Mouse (Mus musculus) embryonic facial prominence, embryonic 14.5 days (tissue): Measurements from ENCODE around the gene Gm36864. TPM values are rescaled to one million over a fixed set of nuclear protein-coding genes. Genes with fewer than 3 reads are reported as not detected.
"Not testable (repeated sequence)": the region's sequence is repeated elsewhere in the genome, so short reads cannot be mapped to it uniquely, and the experiment has no call there.

Source experiments
- ATAC-seq: fragments of 200-750 bp; cut with Nextera tagmentation; 2 replicates; pipeline ENCODE4 v1.8.0; 2017; ENCODE audit warnings: low read depth, moderate number of reproducible peaks, moderate TSS enrichment
- DNase-seq: peaks from one replicate; pipeline ENCODE4 v3.0.0-alpha.2; 2015; ENCODE audit warnings: low spot score
- H3K27ac ChIP-seq: fragments of 300-500 bp; sonication (generic); replicated peaks from 2 replicates; pipeline ENCODE4 v1.5.1; 2014; ENCODE audit warnings: low read depth, mild to moderate bottlenecking, low read length, moderate library complexity
- H3K27me3 ChIP-seq: fragments of 300-500 bp; sonication (generic); replicated peaks from 2 replicates; pipeline ENCODE4 v1.6.1; 2014; ENCODE audit warnings: low read length; ENCODE audit not compliant: control insufficient read depth, insufficient read depth
- H3K36me3 ChIP-seq: fragments of 300-500 bp; sonication (generic); 2 replicates; pipeline ENCODE4 v1.6.1; 2014; ENCODE audit warnings: low read length, mixed read lengths; ENCODE audit not compliant: control insufficient read depth, insufficient read depth
- H3K4me1 ChIP-seq: fragments of 300-500 bp; sonication (generic); 2 replicates; pipeline ENCODE4 v1.6.1; 2014; ENCODE audit warnings: antibody characterized with exemption, low read length; ENCODE audit not compliant: control insufficient read depth, insufficient read depth
- H3K4me2 ChIP-seq: fragments of 300-500 bp; sonication (generic); 2 replicates; pipeline ENCODE4 v1.6.1; 2014; ENCODE audit warnings: low read depth, mild to moderate bottlenecking, low read length, moderate library complexity, mixed read lengths
- H3K4me3 ChIP-seq: fragments of 300-500 bp; sonication (generic); 2 replicates; pipeline ENCODE4 v1.5.1; 2014; ENCODE audit warnings: low read depth, mild to moderate bottlenecking, low read length
- H3K9ac ChIP-seq: fragments of 300-500 bp; sonication (generic); 2 replicates; pipeline ENCODE4 v1.6.1; 2014; ENCODE audit warnings: low read depth, mild to moderate bottlenecking, low read length, moderate library complexity, mixed read lengths
- H3K9me3 ChIP-seq: fragments of 300-500 bp; sonication (generic); 2 replicates; pipeline ENCODE4 v1.6.1; 2016; ENCODE audit warnings: low read length; ENCODE audit not compliant: control insufficient read depth
- WGBS: fragments of 180-500 bp; shearing (Covaris S2); extraction: QIAGEN DNeasy Blood & Tissue Kit; methylation state at CpG from one replicate; pipeline ENCODE4 v1.1.7; 2014; 5-methylcytosine and 5-hydroxymethylcytosine counted together
- polyA plus RNA-seq: library from polyadenylated mRNA; unstranded; fragments of >200 nt; fragmentation: Nextera tagmentation; extraction: Ambion mirVana; gene quantifications from 2 replicates; pipeline ENCODE4 v1.2.1, GENCODE M21; 2014

Gene Gm36864
- polyA plus RNA-seq: not detected in 2 replicates

DNA sequence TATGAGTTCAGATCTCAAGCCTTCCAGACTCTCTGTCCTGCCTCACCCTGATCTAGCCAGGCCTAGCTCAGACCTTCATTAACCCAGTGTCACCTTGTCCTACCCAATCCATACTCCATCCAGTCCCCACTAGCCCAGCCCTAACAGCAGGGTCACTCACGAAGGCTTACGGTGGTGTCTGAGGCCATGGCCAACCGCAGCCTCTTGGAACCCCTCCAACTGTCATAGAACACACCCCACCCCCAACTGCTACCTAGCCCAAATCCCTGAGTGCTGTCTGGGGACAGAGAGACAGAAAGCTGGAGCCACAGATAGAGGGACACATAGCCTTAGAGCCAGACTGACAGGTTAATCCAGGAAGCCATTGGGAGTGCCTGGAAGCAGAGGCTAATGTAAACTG, at the start of gene Gm36864:
Gene Gm36864 (plus strand): TSS at position 269 of the 400 bp plus-strand sequence.
- H3K4me1 ChIP-seq: no peaks in the 10 kb centered on the region
- H3K9me3 ChIP-seq: no peaks in the 10 kb centered on the region
- DNase-seq (no peak), ATAC-seq (no peak)
- no peak within 1 kb of the TSS for H3K9ac ChIP-seq
- H3K27ac ChIP-seq: no peak within 1 kb of the TSS
- H3K4me3 ChIP-seq: no peak within 1 kb of the TSS
- no peaks in the 10 kb centered on the region for H3K27me3 ChIP-seq
- no peaks in the 10 kb centered on the region for H3K36me3 ChIP-seq
- H3K4me2 ChIP-seq: no peak within 1 kb of the TSS
- 74% methylated on average over 3 of the region's 3 CpGs for WGBS

DNA sequence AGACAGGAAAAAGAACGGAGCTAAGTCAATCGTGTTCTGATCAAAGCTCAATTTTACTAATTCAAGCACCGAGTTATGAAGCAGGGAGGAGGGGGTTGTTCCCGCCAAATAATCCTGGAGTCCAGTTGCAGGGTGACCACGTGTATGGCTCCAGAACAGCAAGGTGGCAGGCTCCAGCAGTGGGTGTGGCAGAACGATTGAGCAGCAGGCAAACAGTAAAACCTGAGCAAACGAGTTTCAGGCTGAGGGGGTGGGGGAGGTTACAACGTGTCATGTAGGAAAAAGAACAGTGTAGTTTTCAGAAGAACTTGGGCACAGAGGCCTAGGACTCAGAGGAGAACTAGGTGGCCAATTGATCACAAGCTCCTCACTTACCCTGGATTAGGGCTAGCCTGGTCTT, 49.5 kb upstream of the Gm36864 start:
- not testable (repeated sequence) for H3K27ac ChIP-seq, H3K36me3 ChIP-seq, DNase-seq, H3K9me3 ChIP-seq, ATAC-seq, H3K27me3 ChIP-seq, H3K4me1 ChIP-seq, H3K9ac ChIP-seq, H3K4me2 ChIP-seq, H3K4me3 ChIP-seq
- WGBS: 59% methylated on average over 8 of the region's 8 CpGs

DNA sequence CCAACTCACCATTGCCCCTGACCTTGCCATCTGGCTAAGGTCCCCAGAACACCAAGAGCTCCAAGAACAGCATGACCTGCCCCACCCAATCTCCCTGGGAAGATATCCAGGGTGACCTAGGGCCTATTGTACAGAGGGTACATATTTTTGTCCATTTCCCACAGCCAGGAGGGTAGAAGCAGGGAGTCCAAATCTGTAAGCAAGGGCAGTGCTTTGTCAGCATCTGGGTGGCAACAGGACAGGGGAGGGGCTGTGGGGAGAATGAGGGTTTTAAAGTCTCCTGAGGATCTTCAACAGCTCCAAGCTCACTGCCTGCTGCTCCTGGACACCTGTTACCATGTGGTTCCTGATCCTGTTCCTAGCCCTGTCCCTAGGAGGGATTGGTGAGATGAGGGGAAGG, 48.0 kb upstream of the Gm36864 start, which contains the start of gene Klk1b24:
Gene Klk1b24 (plus strand): TSS at position 301 of the 400 bp plus-strand sequence.
- H3K27ac ChIP-seq, H3K27me3 ChIP-seq, H3K4me1 ChIP-seq, H3K4me3 ChIP-seq, H3K4me2 ChIP-seq, H3K9me3 ChIP-seq, H3K36me3 ChIP-seq, DNase-seq, H3K9ac ChIP-seq, ATAC-seq: not testable (repeated sequence)

DNA sequence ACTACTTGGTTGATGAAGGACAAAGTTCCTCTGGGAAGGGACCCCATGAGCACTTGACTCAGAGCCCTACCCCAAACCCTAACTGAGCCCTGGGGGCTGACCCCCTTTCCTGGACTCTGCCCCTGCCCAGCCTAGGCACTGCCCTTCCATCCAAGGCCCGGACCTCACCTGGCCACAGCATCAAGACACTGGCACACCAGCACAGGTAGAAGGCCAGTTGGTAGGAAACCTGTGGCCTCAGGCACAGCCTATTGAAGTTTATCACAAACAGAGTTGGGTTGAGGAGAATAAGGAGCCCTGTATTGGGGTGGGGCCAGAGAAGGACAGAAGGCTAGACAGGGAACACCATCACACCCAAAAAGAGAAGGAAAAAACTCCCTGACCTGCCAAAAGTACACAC, 42.5 kb upstream of the Gm36864 start:
- not testable (repeated sequence) for H3K9ac ChIP-seq, H3K4me1 ChIP-seq, H3K4me3 ChIP-seq, ATAC-seq, H3K27ac ChIP-seq, H3K36me3 ChIP-seq, H3K27me3 ChIP-seq, DNase-seq, H3K4me2 ChIP-seq, H3K9me3 ChIP-seq
- WGBS: 75% methylated on average over 1 of the region's 1 CpGs

DNA sequence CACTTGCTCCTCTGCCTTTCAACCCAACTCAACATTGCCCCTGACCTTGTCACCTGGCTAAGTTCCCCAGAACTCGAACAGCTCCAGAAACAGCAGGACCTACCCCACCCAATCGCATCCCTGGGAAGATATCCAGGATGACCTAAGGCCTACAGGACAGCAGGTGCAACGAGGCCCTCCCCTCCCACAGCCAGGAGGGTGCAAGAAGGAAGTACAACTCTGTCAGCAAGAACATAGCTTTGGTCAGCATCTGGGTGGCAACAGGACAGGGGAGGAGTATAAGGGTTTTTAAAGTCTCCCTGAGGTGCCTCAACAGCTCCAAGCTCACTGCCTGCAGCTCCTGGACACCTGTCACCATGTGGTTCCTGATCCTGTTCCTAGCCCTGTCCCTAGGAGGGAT, 38.1 kb upstream of the Gm36864 start, which contains the start of gene Klk1b3:
Gene Klk1b3 (plus strand): TSS at position 301 of the 400 bp plus-strand sequence.
- H3K36me3 ChIP-seq: no peaks in the 10 kb centered on the region
- no peak within 1 kb of the TSS for H3K4me2 ChIP-seq
- no peaks in the 10 kb centered on the region for H3K4me1 ChIP-seq
- no peak within 1 kb of the TSS for H3K9ac ChIP-seq
- H3K9me3 ChIP-seq: no peaks in the 10 kb centered on the region
- H3K27ac ChIP-seq: no peak within 1 kb of the TSS
- H3K4me3 ChIP-seq: no peak within 1 kb of the TSS
- H3K27me3 ChIP-seq: no peaks in the 10 kb centered on the region
- DNase-seq (no peak), ATAC-seq (no peak)
- WGBS: 68% methylated on average over 3 of the region's 3 CpGs

DNA sequence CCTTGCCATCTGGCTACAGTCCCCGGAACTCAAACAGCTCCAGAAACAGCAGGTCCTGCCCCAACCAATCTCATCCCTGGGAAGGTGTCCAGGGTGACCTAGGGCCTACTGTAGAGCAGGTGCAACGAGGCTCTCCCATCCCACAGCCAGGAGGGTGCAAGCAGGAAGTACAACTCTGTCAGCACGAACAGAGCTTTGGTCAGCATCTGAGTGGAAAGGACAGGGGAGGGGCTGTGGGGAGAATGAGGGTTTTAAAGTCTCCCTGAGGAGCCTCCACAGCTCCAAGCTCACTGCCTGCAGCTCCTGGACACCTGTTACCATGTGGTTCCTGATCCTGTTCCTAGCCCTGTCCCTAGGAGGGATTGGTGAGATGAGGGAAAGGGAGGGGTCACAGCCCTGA, 28.8 kb upstream of the Gm36864 start, which contains the start of gene Klk1b4:
Gene Klk1b4 (plus strand): TSS at position 301 of the 400 bp plus-strand sequence.
- not testable (repeated sequence) for H3K27me3 ChIP-seq, H3K27ac ChIP-seq, H3K4me1 ChIP-seq, H3K9me3 ChIP-seq, H3K9ac ChIP-seq, DNase-seq, H3K36me3 ChIP-seq, ATAC-seq, H3K4me3 ChIP-seq, H3K4me2 ChIP-seq
- 44% methylated on average over 3 of the region's 3 CpGs for WGBS

DNA sequence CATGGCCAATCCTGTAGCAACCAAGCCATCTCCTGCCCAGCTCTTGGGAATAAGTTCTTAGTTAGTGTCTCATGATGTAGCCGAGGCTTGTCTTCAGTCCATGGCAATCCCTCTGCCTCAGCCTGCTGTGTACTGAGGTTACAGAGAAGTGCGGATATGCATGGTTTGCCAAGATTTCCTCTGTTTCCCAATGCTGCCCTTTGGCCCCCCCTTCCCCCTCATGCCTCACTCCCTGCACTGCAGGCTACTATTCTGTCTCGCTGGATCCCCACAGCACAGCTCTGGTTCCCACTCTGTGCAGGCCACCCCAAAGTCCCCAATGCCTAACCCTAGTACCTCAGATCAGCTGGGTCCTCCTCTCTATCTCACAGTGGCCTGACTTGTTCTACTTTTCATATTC, 27.7 kb upstream of the Gm36864 start:
- no peaks in the 10 kb centered on the region for H3K36me3 ChIP-seq
- 79% methylated on average over 3 of the region's 3 CpGs for WGBS
- no peaks in the 10 kb centered on the region for H3K27me3 ChIP-seq
- no peak overlapping the region for H3K9ac ChIP-seq
- H3K4me3 ChIP-seq: no peak overlapping the region
- no peaks in the 10 kb centered on the region for H3K4me1 ChIP-seq
- DNase-seq (no peak), ATAC-seq (no peak)
- no peaks in the 10 kb centered on the region for H3K9me3 ChIP-seq
- H3K4me2 ChIP-seq: no peak overlapping the region
- no peak overlapping the region for H3K27ac ChIP-seq

DNA sequence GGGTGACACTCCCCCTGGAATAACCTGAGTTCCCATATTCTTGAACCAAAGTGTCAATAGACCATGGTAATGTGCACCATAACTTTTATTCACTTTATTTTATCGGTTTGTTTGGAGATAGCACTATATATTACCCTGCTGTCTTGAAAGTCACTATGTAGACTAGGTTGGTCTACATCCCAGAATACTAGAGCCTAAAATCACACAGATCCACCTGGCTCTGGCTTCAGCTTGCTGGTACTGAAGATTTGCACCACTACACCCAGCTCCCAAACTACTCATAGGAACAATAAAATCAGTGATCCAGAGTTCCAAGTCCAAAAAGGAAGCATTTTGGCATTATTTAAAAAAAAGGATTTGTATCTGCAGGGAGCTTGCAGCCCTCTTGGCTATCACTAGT, 20.3 kb upstream of the Gm36864 start, which contains the start of gene Klk1b5:
Gene Klk1b5 (plus strand): TSS at position 301 of the 400 bp plus-strand sequence.
- Histone ChIP-seq H3K4me3 (no peak within 1 kb of the TSS), H3K9me3 (no peaks in the 10 kb centered on the region), H3K4me2 (no peak within 1 kb of the TSS), H3K4me1 (no peaks in the 10 kb centered on the region), H3K27ac (no peak within 1 kb of the TSS), H3K27me3 (no peaks in the 10 kb centered on the region), H3K9ac (no peak within 1 kb of the TSS), H3K36me3 (no peaks in the 10 kb centered on the region)
- DNase-seq (no peak), ATAC-seq (no peak)
- 77% methylated on average over 1 of the region's 1 CpGs for WGBS

DNA sequence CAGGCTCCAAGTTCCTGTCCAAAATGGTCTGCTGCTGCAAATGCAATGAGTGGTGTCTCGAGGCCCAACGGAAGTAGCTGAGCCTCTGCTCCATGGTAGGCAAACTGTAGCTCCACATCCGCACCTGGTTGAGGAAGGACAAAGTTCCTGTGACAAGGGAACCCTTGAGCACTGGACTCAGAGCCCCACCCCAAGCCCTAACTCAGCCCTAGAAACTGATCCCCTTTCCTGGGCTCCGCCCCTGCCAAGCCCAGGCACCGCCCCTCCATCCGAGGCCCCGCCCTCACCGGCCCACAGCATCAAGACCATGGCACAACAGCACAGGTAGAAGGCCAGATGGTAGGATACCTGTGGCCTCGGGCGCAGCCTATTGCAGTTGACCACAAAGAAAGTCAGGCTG, 14.4 kb upstream of the Gm36864 start:
- H3K27me3 ChIP-seq, DNase-seq, H3K9me3 ChIP-seq, H3K4me2 ChIP-seq, H3K27ac ChIP-seq, ATAC-seq, H3K4me1 ChIP-seq, H3K36me3 ChIP-seq, H3K9ac ChIP-seq, H3K4me3 ChIP-seq: not testable (repeated sequence)
- WGBS: 66% methylated on average over 6 of the region's 10 CpGs
